Mouse (Mus musculus): ENCODE results near the gene Chd5. TPM values are rescaled to one million over a fixed set of nuclear protein-coding genes. Genes with fewer than 3 reads are reported as not detected.
A peak's percentile ranks its signal among the peaks of the same experiment; 100 is the strongest.

Gene Chd5
- polyA plus RNA-seq, 1 experiment from 2014 or later = 0.05 TPM

GRCm38 (mm10) chr4:152296874-152297861, 41.3 kb upstream of the Chd5 start, which contains the start of gene Icmt:
Gene Icmt, plus strand, starts transcription at chr4:152297227.
- Histone ChIP-seq H3K36me3 (ENCODE audit: control insufficient read depth, insufficient read depth, low read length) (peaks cover 5% of the 10 kb centered on the region; the same call in 1 of the 2 replicates), H3K4me2 (ENCODE audit: low read depth, severe bottlenecking) (peak within 1 kb of the TSS; percentile 93), H3K4me3 (ENCODE audit: low read depth, low read length) (peak within 1 kb of the TSS; percentile 98), H3K4me1 (ENCODE audit: control insufficient read depth, insufficient read depth, low read length) (peaks cover 8% of the 10 kb centered on the region; the same call in 1 of the 2 replicates), H3K27me3 (ENCODE audit: control insufficient read depth, insufficient read depth, low read length) (peaks cover 10% of the 10 kb centered on the region), H3K27ac (replicated peaks; ENCODE audit: low read depth, low read length) (peak within 1 kb of the TSS; percentile 36; the same call in 1 of the 2 replicates), H3K9ac (ENCODE audit: low read length) (peak within 1 kb of the TSS; percentile 95), H3K9me3 (ENCODE audit: control insufficient read depth, low read length) (no peaks in the 10 kb centered on the region)
- peak; percentile 93 for ATAC-seq (ENCODE audit: insufficient number of reproducible peaks, low FRiP score, low TSS enrichment, low read depth)
- DNase-seq (ENCODE audit: low spot score) = peak; percentile 100
- WGBS = under 1% methylated on average over 119 of the region's 119 CpGs

DNA sequence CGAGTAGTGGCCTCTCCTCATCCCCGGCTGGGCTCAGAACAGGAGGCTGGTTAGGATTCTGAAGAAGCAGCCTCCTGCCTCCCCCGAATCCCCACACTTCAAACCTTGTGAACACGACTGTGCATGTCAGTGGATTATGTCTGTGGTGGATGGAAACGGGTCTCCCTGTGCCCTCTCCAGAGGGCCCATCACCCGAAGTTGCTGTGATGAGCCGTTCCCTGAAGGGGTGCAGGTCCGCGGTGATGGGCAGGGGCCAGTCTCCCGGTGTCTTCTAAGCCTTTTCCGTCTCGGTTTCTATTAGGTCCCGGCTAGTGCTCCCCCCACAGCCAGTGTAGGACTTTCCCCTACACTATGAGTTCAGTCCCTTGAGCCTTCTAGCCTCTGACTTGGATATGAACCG, 39.6 kb upstream of the Chd5 start:
- H3K9ac ChIP-seq (ENCODE audit: low read length) = no peak overlapping the region
- 85% methylated on average over 14 of the region's 14 CpGs for WGBS
- H3K4me3 ChIP-seq (ENCODE audit: low read depth, low read length) = no peak overlapping the region
- DNase-seq (ENCODE audit: low spot score) = no peak
- H3K27me3 ChIP-seq (ENCODE audit: control insufficient read depth, insufficient read depth, low read length) = no peaks in the 10 kb centered on the region
- H3K4me1 ChIP-seq (ENCODE audit: control insufficient read depth, insufficient read depth, low read length) = peaks cover 8% of the 10 kb centered on the region; the same call in 1 of the 2 replicates
- H3K4me2 ChIP-seq (ENCODE audit: low read depth, severe bottlenecking) = no peak overlapping the region
- H3K27ac ChIP-seq (replicated peaks; ENCODE audit: low read depth, low read length) = no peak overlapping the region
- no peaks in the 10 kb centered on the region for H3K9me3 ChIP-seq (ENCODE audit: control insufficient read depth, low read length)
- H3K36me3 ChIP-seq (ENCODE audit: control insufficient read depth, insufficient read depth, low read length) = peaks cover 5% of the 10 kb centered on the region; the same call in 1 of the 2 replicates
- no peak for ATAC-seq (ENCODE audit: insufficient number of reproducible peaks, low FRiP score, low TSS enrichment, low read depth)

- Histone ChIP-seq H3K9ac (ENCODE audit: low read length) (no peak overlapping the region), H3K36me3 (ENCODE audit: control insufficient read depth, insufficient read depth, low read length) (peaks cover 5% of the 10 kb centered on the region; the same call in 1 of the 2 replicates), H3K4me3 (ENCODE audit: low read depth, low read length) (no peak overlapping the region), H3K4me2 (ENCODE audit: low read depth, severe bottlenecking) (no peak overlapping the region), H3K9me3 (ENCODE audit: control insufficient read depth, low read length) (no peaks in the 10 kb centered on the region), H3K27ac (replicated peaks; ENCODE audit: low read depth, low read length) (no peak overlapping the region), H3K4me1 (ENCODE audit: control insufficient read depth, insufficient read depth, low read length) (peaks cover 8% of the 10 kb centered on the region; the same call in 1 of the 2 replicates), H3K27me3 (ENCODE audit: control insufficient read depth, insufficient read depth, low read length) (no peaks in the 10 kb centered on the region)
- DNase-seq (ENCODE audit: low spot score) (no peak), ATAC-seq (ENCODE audit: insufficient number of reproducible peaks, low FRiP score, low TSS enrichment, low read depth) (no peak)
- WGBS = 93% methylated on average over 8 of the region's 8 CpGs
These were observed 38.1 kb upstream of the Chd5 start for GRCm38 (mm10) chr4:152300375-152300774.

DNA sequence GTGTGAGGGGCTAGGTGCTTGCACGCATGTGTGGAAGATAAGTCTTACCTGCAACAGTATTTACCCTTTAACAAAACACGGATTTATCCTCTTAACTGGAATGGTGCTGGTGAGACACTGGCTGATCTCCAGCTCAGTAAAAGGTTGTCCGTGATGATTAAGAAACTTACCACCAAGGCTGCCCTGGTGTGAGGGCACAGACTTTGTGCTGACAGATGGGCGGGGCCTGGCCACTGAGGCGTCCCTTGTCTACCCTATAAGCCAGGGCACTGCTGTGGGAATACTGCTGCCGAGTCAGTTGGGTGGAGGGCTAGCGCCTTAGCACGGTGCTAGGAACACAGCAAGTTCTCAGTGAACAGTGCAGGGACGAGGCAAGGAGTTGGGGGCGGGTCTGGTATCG, 36.4 kb upstream of the Chd5 start:
- H3K27me3 ChIP-seq (ENCODE audit: control insufficient read depth, insufficient read depth, low read length) = no peaks in the 10 kb centered on the region
- ATAC-seq (ENCODE audit: insufficient number of reproducible peaks, low FRiP score, low TSS enrichment, low read depth) = no peak
- no peak for DNase-seq (ENCODE audit: low spot score)
- H3K4me3 ChIP-seq (ENCODE audit: low read depth, low read length) = no peak overlapping the region
- WGBS = 81% methylated on average over 11 of the region's 11 CpGs
- H3K27ac ChIP-seq (replicated peaks; ENCODE audit: low read depth, low read length) = no peak overlapping the region
- H3K9me3 ChIP-seq (ENCODE audit: control insufficient read depth, low read length) = no peaks in the 10 kb centered on the region
- peaks cover 8% of the 10 kb centered on the region; the same call in 1 of the 2 replicates for H3K4me1 ChIP-seq (ENCODE audit: control insufficient read depth, insufficient read depth, low read length)
- no peak overlapping the region for H3K4me2 ChIP-seq (ENCODE audit: low read depth, severe bottlenecking)
- H3K9ac ChIP-seq (ENCODE audit: low read length) = no peak overlapping the region
- H3K36me3 ChIP-seq (ENCODE audit: control insufficient read depth, insufficient read depth, low read length) = peaks cover 5% of the 10 kb centered on the region; the same call in 1 of the 2 replicates

DNA sequence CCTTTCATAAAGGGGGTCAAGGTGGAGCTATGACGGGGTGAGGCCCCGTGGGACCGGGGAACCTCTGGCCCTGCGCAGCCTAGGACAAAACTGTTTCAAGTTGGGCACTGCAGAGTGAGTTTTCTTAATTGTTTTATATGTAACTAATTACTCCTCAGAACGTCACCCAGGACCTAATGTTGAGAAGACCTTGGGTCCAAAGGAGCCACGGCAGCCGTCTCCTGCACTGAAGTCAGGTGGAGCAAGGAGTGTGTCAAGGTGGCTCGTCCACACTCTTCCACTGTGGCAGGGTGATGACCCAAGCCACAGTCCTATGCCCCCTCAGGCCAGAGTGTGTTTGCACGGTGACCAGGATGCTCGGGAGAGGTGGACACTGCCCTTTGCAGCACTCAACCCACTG, 35.3 kb upstream of the Chd5 start:
- H3K9me3 ChIP-seq (ENCODE audit: control insufficient read depth, low read length) = no peaks in the 10 kb centered on the region
- 94% methylated on average over 10 of the region's 10 CpGs for WGBS
- no peak for DNase-seq (ENCODE audit: low spot score)
- ATAC-seq (ENCODE audit: insufficient number of reproducible peaks, low FRiP score, low TSS enrichment, low read depth) = no peak
- H3K9ac ChIP-seq (ENCODE audit: low read length) = no peak overlapping the region
- no peak overlapping the region for H3K4me2 ChIP-seq (ENCODE audit: low read depth, severe bottlenecking)
- H3K36me3 ChIP-seq (ENCODE audit: control insufficient read depth, insufficient read depth, low read length) = peaks cover 5% of the 10 kb centered on the region; the same call in 1 of the 2 replicates
- H3K4me1 ChIP-seq (ENCODE audit: control insufficient read depth, insufficient read depth, low read length) = peaks cover 5% of the 10 kb centered on the region; the same call in 1 of the 2 replicates
- no peak overlapping the region for H3K4me3 ChIP-seq (ENCODE audit: low read depth, low read length)
- H3K27ac ChIP-seq (replicated peaks; ENCODE audit: low read depth, low read length) = no peak overlapping the region
- no peaks in the 10 kb centered on the region for H3K27me3 ChIP-seq (ENCODE audit: control insufficient read depth, insufficient read depth, low read length)

- Histone ChIP-seq H3K27me3 (ENCODE audit: control insufficient read depth, insufficient read depth, low read length) (no peaks in the 10 kb centered on the region), H3K9ac (ENCODE audit: low read length) (no peak overlapping the region), H3K36me3 (ENCODE audit: control insufficient read depth, insufficient read depth, low read length) (peaks cover 5% of the 10 kb centered on the region; the same call in 1 of the 2 replicates), H3K9me3 (ENCODE audit: control insufficient read depth, low read length) (no peaks in the 10 kb centered on the region), H3K27ac (replicated peaks; ENCODE audit: low read depth, low read length) (no peak overlapping the region), H3K4me2 (ENCODE audit: low read depth, severe bottlenecking) (no peak overlapping the region), H3K4me3 (ENCODE audit: low read depth, low read length) (no peak overlapping the region), H3K4me1 (ENCODE audit: control insufficient read depth, insufficient read depth, low read length) (no peaks in the 10 kb centered on the region)
- ATAC-seq (ENCODE audit: insufficient number of reproducible peaks, low FRiP score, low TSS enrichment, low read depth) (no peak), DNase-seq (ENCODE audit: low spot score) (no peak)
- WGBS = 86% methylated on average over 6 of the region's 6 CpGs
These were observed 33.8 kb upstream of the Chd5 start for GRCm38 (mm10) chr4:152304685-152305084.

DNA sequence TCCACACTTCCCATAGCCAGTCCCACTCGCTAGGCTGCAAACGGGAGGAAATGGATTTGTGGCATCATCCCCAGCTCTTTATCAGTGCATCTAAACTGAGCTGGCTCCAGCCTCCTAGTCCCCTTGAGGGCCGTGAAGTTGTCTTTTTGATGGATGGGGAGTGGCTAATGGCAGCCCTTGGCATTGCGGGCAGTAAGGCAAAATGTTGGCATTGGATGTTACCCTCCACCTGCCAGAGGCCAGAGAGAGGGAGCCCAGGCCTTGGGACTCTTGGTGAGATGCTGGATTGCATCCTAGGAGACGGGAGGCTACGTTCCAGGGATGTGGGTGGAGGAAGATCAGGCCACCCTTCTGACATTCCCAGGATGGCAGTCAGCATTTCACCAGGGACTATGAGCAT, 32.5 kb upstream of the Chd5 start:
- Histone ChIP-seq H3K27ac (replicated peaks; ENCODE audit: low read depth, low read length) (no peak overlapping the region), H3K36me3 (ENCODE audit: control insufficient read depth, insufficient read depth, low read length) (peaks cover under 1% of the 10 kb centered on the region; the same call in 1 of the 2 replicates), H3K27me3 (ENCODE audit: control insufficient read depth, insufficient read depth, low read length) (peaks cover under 1% of the 10 kb centered on the region), H3K4me1 (ENCODE audit: control insufficient read depth, insufficient read depth, low read length) (no peaks in the 10 kb centered on the region), H3K4me3 (ENCODE audit: low read depth, low read length) (no peak overlapping the region), H3K9ac (ENCODE audit: low read length) (no peak overlapping the region), H3K9me3 (ENCODE audit: control insufficient read depth, low read length) (no peaks in the 10 kb centered on the region), H3K4me2 (ENCODE audit: low read depth, severe bottlenecking) (no peak overlapping the region)
- WGBS = 77% methylated on average over 6 of the region's 6 CpGs
- no peak for DNase-seq (ENCODE audit: low spot score)
- no peak for ATAC-seq (ENCODE audit: insufficient number of reproducible peaks, low FRiP score, low TSS enrichment, low read depth)

DNA sequence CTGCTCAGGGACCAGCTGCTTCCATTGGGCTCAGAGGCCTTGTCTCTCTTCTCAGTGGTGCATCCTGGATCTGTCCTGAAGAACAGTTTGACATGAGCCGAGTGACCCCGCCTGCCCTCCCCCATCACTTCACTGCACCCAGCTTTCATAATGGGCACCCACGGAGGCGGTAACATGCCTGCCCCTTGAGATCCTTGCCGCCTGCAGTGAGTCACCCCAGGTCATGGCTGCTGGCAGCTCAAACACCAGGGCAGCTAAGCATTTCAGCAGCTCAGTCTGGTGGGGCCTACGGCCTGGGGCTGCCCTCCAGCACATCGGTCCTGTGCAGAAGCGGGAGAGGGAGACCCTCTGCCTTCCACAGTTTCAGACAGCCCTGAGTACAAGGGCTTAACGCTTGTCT, 30.9 kb upstream of the Chd5 start:
- Histone ChIP-seq H3K36me3 (ENCODE audit: control insufficient read depth, insufficient read depth, low read length) (no peaks in the 10 kb centered on the region; the same call in 1 of the 2 replicates), H3K4me2 (ENCODE audit: low read depth, severe bottlenecking) (no peak overlapping the region), H3K27me3 (ENCODE audit: control insufficient read depth, insufficient read depth, low read length) (peaks cover 16% of the 10 kb centered on the region), H3K27ac (replicated peaks; ENCODE audit: low read depth, low read length) (no peak overlapping the region), H3K9me3 (ENCODE audit: control insufficient read depth, low read length) (no peaks in the 10 kb centered on the region), H3K4me1 (ENCODE audit: control insufficient read depth, insufficient read depth, low read length) (0 out of 2 replicates have a peak, but pooled peaks cover 2% of the 10 kb centered on the region), H3K4me3 (ENCODE audit: low read depth, low read length) (no peak overlapping the region), H3K9ac (ENCODE audit: low read length) (no peak overlapping the region)
- WGBS = 79% methylated on average over 9 of the region's 9 CpGs
- DNase-seq (ENCODE audit: low spot score) = no peak
- ATAC-seq (ENCODE audit: insufficient number of reproducible peaks, low FRiP score, low TSS enrichment, low read depth) = no peak

All from limb, embryonic 11.5 days (tissue).